Mouse (Mus musculus): Measurements from ENCODE around the gene S100a16.
A peak's percentile ranks its signal among the peaks of the same experiment; 100 is the strongest.

The S100a16 gene

GRCm38 (mm10) chr3:90537141-90537904 lies at the start of gene S100a16:
TSS of gene S100a16 (plus strand) at chr3:90537254.
- DNase-seq (ENCODE audit: low spot score in 2 of 2) = no peak

GRCm38 (mm10) chr3:90488576-90488975 lies 48.5 kb upstream of the S100a16 start:
- DNase-seq (ENCODE audit: low spot score in 2 of 2) = no peak

- peak; percentile 94 to 95 for DNase-seq (ENCODE audit: low spot score in 2 of 2)
These were observed 46.3 kb upstream of the S100a16 start, which contains the start of gene Snapin for GRCm38 (mm10) chr3:90490696-90491256. TSS of gene Snapin (minus strand) at chr3:90491033.

DNA sequence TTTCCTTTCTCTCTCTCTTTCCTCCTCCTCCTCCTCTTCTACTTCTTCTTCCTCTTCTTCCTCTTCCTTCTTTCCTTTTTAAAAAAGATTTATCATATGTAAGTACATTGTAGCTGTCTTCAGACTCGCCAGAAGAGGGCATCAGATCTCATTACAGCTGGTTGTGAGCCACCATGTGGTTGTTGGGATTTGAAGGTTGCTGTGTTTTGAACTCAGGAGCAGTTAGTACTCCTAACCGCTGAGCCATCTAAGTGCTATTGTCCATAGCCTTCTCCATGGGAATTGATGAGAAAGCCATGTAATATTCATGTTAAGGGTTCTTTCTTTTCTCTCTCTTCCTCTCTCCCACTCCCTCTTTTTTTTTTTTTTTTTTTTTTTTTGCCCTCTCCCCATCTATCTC lies 45.7 kb upstream of the S100a16 start:
- peak in 1 of 2 experiments; percentile 43 for DNase-seq (ENCODE audit: low spot score in 2 of 2)

- DNase-seq (ENCODE audit: low spot score in 2 of 2) = no peak
These were observed 43.1 kb upstream of the S100a16 start for GRCm38 (mm10) chr3:90493831-90494540.

GRCm38 (mm10) chr3:90495850-90496525 lies 41.1 kb upstream of the S100a16 start:
- no peak for DNase-seq (ENCODE audit: low spot score in 2 of 2)

- no peak for DNase-seq (ENCODE audit: low spot score in 2 of 2)
These were observed 39.5 kb upstream of the S100a16 start for GRCm38 (mm10) chr3:90497597-90497996.

DNA sequence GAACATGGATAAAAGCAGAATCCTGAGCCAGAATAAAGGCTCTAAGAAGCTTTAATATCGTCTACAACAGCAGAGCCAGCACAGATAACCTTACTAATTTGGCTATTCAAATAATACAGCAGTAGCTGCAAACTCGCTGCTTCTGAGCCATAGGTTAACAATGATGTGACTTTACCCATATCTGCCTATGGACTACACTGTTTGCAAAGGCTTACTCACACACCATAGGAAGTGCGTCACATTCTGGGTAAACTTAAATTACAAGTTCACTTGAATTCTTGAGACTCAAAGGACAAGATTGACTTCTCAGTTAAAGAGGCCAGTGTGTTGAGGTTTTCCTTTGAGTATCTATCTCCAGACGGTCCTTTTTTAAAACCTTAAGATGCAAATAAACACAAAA lies 33.6 kb upstream of the S100a16 start:
- DNase-seq (ENCODE audit: low spot score in 2 of 2) = no peak

DNA sequence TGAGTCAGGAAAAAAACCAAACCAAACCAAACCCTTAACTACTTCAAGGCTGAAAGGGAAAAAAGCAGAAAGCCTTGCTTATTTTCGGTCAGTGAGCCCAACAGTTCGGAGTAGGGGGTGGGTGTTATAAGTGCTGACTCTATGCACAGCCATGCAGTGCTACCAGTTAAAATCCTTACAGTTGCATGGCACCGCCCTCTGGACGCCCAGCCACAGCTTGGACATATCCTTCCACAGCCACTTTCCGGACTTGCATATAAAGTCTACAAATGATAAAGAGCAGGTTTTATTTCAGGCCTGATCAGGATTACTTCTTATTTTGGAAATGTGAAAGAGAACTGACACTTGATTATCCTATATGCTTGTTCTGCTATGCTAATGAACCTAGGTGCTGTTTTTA lies 31.8 kb upstream of the S100a16 start:
- DNase-seq (ENCODE audit: low spot score in 2 of 2) = no peak

- DNase-seq (ENCODE audit: low spot score in 2 of 2) = no peak
These were observed 30.7 kb upstream of the S100a16 start for GRCm38 (mm10) chr3:90506362-90506761.

DNA sequence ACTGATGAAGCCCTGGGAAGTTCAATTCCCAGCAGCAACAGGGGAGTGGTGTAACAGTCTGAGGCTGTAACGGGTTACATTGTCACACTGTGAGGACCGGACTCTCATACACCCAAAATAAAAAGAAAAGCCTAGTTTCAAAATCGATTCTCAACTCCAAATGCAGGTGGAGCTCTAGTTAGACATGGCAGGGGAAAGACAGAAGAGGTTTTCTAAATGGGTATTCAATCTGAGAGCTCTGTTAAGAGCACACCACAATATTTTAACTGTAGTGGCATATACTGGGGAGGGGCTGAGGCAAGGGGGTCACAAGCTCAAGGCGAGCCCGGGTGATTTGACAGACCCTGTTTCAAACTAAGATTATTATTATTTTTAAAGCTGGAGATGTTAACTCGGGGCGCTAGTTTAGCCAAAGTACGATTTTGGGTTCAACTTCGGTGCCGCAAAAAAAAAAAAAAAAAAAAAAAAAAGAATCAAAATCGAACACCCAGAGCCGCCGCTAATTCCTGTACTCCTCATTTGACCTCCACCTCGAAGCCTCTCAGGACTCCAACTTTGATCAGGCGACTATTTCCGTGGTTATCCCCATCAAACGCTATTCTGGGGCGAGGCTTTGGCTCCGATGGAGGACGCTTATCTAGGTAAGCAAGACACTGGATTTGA lies 28.6 kb upstream of the S100a16 start:
- DNase-seq (ENCODE audit: low spot score in 2 of 2) = no peak

DNA sequence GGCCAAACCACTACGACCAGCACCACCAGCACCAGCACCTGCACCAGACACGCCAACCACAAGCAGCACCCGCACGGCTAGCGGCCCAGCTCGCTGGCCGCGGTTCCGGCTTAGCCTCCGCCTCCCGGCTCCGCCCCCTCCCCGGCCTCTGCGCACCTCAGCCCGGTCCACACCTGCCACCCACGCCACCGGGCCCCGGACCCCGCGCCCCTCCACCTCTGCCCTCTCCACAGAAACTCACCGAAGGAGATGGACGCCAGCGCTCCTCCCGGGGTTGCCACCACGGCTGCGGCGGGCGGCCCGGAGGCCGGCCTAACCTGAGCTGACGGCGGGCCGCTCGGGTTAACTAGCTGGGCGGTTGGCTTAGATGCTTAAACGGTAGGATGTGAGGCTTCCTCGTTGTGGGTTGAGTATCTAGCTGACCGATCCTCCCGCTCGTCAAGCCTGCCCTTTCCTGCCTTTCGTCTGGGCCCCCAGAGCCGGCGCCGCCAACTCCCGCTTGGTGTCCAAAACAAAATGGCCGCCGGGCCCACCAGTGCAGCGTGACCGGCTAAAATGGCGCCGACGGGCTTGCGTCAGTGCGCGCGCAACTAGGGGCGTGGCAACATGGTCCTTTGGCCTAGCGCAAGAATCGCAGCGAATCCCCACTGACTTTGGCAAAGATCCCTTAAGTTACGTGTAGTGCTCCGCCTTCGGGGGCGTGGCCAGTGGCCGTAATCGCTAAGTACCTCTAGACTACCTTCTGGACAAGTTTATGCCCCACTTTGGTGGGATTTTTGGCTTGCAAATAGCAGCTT lies 27.9 kb upstream of the S100a16 start, which contains the start of gene Chtop:
TSS of gene Chtop (minus strand) at position 549 of the 797 bp plus-strand sequence.
- DNase-seq (ENCODE audit: low spot score in 2 of 2) = peak; percentile 99 to 100

GRCm38 (mm10) chr3:90509747-90510123 lies 27.3 kb upstream of the S100a16 start:
- DNase-seq (ENCODE audit: low spot score in 2 of 2) = no peak

- no peak for DNase-seq (ENCODE audit: low spot score in 2 of 2)
These were observed 24.8 kb upstream of the S100a16 start for GRCm38 (mm10) chr3:90512276-90512675.

DNA sequence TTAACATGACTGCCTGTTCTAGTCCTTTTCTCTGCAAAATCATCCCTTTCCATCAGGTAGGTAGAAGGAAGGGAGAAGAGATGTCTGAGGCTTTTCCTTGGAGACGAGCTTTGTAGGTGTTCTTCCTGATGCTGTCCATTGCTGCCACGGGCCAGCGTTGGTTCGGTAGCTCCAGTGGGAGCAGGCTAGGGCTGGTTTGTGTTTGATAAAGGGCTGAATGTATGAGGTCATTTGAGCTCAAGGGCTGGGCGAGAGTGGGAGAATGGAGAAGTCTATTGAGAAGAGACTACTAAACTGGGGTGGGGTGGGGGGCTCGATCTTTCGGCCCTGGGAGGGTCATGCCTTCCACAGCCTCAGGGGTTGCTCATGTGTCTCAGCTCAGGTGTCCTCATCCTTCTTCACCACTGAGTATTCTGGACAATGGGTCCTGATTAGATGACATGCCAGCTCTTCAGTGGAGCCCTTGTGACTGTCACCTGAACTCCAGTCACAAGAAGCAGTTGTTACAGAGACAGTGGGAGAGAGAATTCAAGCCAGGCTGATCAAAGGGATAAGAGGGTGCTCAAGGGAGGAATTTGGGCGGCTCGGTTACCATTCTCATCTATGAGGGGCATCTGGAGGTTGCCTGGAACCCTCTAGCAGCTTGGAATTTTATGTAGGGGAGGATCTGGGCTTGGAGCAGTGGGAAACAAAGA lies 24.0 kb upstream of the S100a16 start:
- no peak for DNase-seq (ENCODE audit: low spot score in 2 of 2)

DNA sequence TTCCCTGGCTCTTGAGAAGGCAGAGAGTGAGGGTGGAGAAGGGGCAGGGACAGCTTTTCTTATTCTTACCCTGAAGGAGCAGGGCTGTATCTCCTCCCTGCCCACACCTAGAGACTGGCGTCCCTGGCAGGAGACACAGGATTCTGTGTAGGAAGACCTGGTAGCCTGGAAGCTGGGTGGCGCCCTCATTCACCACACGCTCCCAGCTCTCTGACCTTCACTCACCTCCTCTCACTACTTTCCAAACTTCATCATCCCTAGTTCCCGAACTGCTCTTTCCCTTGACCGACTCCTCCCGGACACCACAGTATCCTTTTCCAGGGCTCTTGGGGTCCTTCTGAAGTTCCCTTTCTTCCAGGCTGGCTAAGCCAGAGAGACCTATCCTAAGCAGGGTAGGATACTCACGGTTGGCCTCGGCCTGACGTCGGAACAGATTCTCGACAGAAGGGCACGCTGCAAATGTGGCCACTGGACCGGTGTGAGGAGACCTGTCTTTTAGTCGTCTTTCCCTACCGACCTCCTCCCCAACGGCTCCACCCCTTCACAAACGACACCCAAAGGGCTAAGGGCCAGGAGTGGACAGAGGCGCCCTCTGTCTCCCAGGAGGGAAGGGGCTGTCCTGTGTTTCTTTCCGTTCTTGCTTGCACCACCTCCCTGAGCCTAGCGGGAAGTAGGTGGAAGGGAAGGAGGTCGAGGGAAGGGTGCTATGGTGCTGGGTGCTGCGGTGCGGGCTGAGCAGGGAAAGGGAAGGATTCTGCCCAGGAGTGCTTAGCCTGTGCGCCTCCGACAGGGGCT lies 23.1 kb upstream of the S100a16 start, which contains the start of the genes S100a1 and S100a13:
TSS of gene S100a1 (minus strand) at position 597 of the 795 bp plus-strand sequence.
TSS of gene S100a13 (plus strand) at position 640 of the 795 bp plus-strand sequence.
- DNase-seq (ENCODE audit: low spot score in 2 of 2) = peak in 1 of 2 experiments; percentile 51

- DNase-seq (ENCODE audit: low spot score in 2 of 2) = no peak
These were observed 22.4 kb upstream of the S100a16 start for GRCm38 (mm10) chr3:90514691-90515090.

GRCm38 (mm10) chr3:90515242-90515641 lies 21.8 kb upstream of the S100a16 start:
- no peak for DNase-seq (ENCODE audit: low spot score in 2 of 2)

- no peak for DNase-seq (ENCODE audit: low spot score in 2 of 2)
These were observed 21.3 kb upstream of the S100a16 start for GRCm38 (mm10) chr3:90515789-90516188.
